Comparison of ENCODE assay signal across 8 mouse cellular contexts in the genomic region with DNA sequence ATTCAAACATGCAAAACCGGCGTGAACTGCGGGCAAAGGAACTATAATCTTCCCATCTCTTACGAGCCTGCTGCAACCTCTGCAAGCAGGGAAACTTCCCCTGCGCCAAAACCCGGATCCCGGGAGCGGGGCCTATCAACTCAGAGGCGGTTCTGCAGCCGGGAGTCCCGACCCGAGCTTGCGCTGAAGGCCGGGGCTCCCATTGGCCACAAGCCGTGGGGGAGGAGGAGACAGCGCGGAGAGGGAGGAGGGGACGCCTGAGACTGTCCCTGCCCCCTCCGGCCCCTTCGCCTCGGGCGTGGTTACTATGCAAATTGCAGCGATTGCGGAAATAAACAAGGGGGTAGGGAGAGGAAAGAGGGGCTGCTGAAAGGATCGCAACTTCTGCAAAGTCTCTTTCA. TPM values are rescaled to one million over a fixed set of nuclear protein-coding genes. Genes with fewer than 3 reads are reported as not detected.
A peak's percentile ranks its signal among the peaks of the same experiment; 100 is the strongest.
DNase-seq lines count a peak whose midpoint lies in the region; ATAC-seq lines count a peak whose summit lies in the region.

No protein-coding gene starts in this region.

- H3K36me3 ChIP-seq in intestine, embryonic 14.5 days (ENCODE audit: control insufficient read depth, insufficient read depth, low read length), result no peaks in the 10 kb centered on the region

- no peaks in the 10 kb centered on the region for H3K27me3 ChIP-seq in intestine, embryonic 14.5 days (replicated peaks; ENCODE audit: control insufficient read depth, insufficient read depth, low read length)

- peak; percentile 89 for ATAC-seq in intestine, embryonic 14.5 days (replicated peaks; ENCODE audit: low FRiP score, low TSS enrichment, low read depth)
- ATAC-seq in megakaryocyte-erythroid progenitor cell, adult 5-6 weeks (replicated peaks; ENCODE audit: low FRiP score, low TSS enrichment, poor library complexity, severe bottlenecking), result peak; percentile 96

- peak; percentile 94 to 97 for DNase-seq in adrenal gland, adult 18-20 months (ENCODE audit: low spot score in 2 of 2)
- peak; percentile 98 for DNase-seq in embryo, embryonic 10.5 days (ENCODE audit: low spot score)
- peak; percentile 99 for DNase-seq in gastrocnemius, postnatal 14 days
- peak; percentile 95 for DNase-seq in intestine, embryonic 14.5 days (ENCODE audit: low spot score)
- peak; percentile 95 for DNase-seq in left cerebral cortex, postnatal 14 days (ENCODE audit: low spot score in 2 of 2)
- DNase-seq in right cerebral cortex, postnatal 14 days, result peak; percentile 91
- DNase-seq in urinary bladder, postnatal 25 days (ENCODE audit: low spot score), result peak; percentile 93

- peaks cover 12% of the 10 kb centered on the region for H3K4me1 ChIP-seq in intestine, embryonic 14.5 days (replicated peaks; ENCODE audit: control insufficient read depth, insufficient read depth, low read length)

- H3K9ac ChIP-seq in intestine, embryonic 14.5 days (ENCODE audit: low read length), result peak overlapping the region; percentile 60

- intact Hi-C loops in gastrocnemius, postnatal 14 days (cut with DNase I; ENCODE audit: low total_unique reads), result loop anchor here (10.0 kb wide), 1 partner anchor 93 kb away; no protein-coding TSS in a partner anchor
- intact Hi-C loops in left cerebral cortex, postnatal 14 days (cut with DNase I), result loop anchor here (5.0 kb wide), 1 partner anchor 225 kb away; no protein-coding TSS in a partner anchor

- peak overlapping the region; percentile 79 for H3K4me2 ChIP-seq in intestine, embryonic 14.5 days (ENCODE audit: low read length)

- H3K27ac ChIP-seq in intestine, embryonic 14.5 days (ENCODE audit: low read depth), result peak overlapping the region; percentile 91

- WGBS in intestine, embryonic 14.5 days, result 0% methylated on average over 25 of the region's 25 CpGs

- H3K9me3 ChIP-seq in intestine, embryonic 14.5 days (ENCODE audit: control insufficient read depth, low read length), result no peaks in the 10 kb centered on the region

- H3K4me3 ChIP-seq in intestine, embryonic 14.5 days (ENCODE audit: low read depth, low read length), result peak overlapping the region; percentile 57

RNA-seq across cellular contexts. Expression of a gene that starts 0.5 kb away (rescaled TPM):
- total RNA-seq in adrenal gland, adult 18-20 months (2021), result 100 to 1,000 TPM; 109 to 132 TPM
- total RNA-seq in gastrocnemius, postnatal 14 days (2021), result 10 to 100 TPM; 69.5 to 70.1 TPM
- polyA plus RNA-seq in intestine, embryonic 14.5 days (2014; fragmentation: Nextera tagmentation; extraction: Ambion mirVana), result 42.1 and 43.8 TPM in 2 replicates
- total RNA-seq in left cerebral cortex, postnatal 14 days (2021), result 10 to 100 TPM; 67.1 to 75.4 TPM
- total RNA-seq in megakaryocyte-erythroid progenitor cell, adult 5-6 weeks (2014; fragmentation: Nextera tagmentation), result 136 and 212 TPM in 2 replicates
- total RNA-seq in megakaryocyte-erythroid progenitor cell, adult 5-6 weeks (2017), result 16.7 and 33.0 TPM in 2 replicates

RNA-seq across cellular contexts. Expression of a gene that starts 5.8 kb away (rescaled TPM):
- total RNA-seq in adrenal gland, adult 18-20 months (2021), result under 1 TPM; 0.26 to 0.27 TPM
- under 1 TPM; 0.38 to 0.39 TPM for total RNA-seq in gastrocnemius, postnatal 14 days (2021)
- 5.2 and 8.0 TPM in 2 replicates for polyA plus RNA-seq in intestine, embryonic 14.5 days (2014; fragmentation: Nextera tagmentation; extraction: Ambion mirVana)
- 1 to 10 TPM; 6.6 to 6.9 TPM for total RNA-seq in left cerebral cortex, postnatal 14 days (2021)
- total RNA-seq in megakaryocyte-erythroid progenitor cell, adult 5-6 weeks (2014; fragmentation: Nextera tagmentation), result not detected in 2 replicates
- total RNA-seq in megakaryocyte-erythroid progenitor cell, adult 5-6 weeks (2017), result not detected in 2 replicates

Comparison
In these comparisons a context has a peak if more than half of its experiments do, and no peak if none do; other contexts are left out.
1. Peak in every context shown above with its lines: DNase-seq, ATAC-seq, H3K4me3 ChIP-seq and H3K27ac ChIP-seq.
2. RNA of a gene that starts 5.8 kb away (total RNA-seq): 6.6 to 6.9 TPM in left cerebral cortex, postnatal 14 days; 0.38 to 0.39 TPM in gastrocnemius, postnatal 14 days, 0.26 to 0.27 TPM in adrenal gland, adult 18-20 months and not detected in megakaryocyte-erythroid progenitor cell, adult 5-6 weeks; every median in the first group is over 4 times any median in the second.